Mouse (Mus musculus): Measurements from ENCODE around the gene BC028528.

GRCm38 (mm10) chr3:95904568-95904967 is 12.8 kb upstream of the BC028528 start, which contains the start of gene Car14:
- TF ChIP-seq CTCF (IDR thresholded peaks at IDR 0.05 in 2 of 3, conservative IDR thresholded peaks at IDR 0.05 in 1 of 3; ENCODE audit: control insufficient read depth in 1 of 3, insufficient read depth in 1 of 3, low read depth in 2 of 3, low read length in 3 of 3, poor library complexity in 1 of 3, severe bottlenecking in 1 of 3) (no peak), MAZ (IDR thresholded peaks at IDR 0.05; ENCODE audit: low read depth, low read length) (no peak), E2F4 (IDR thresholded peaks at IDR 0.05; ENCODE audit: borderline replicate concordance, low read depth, low read length) (no peak), TCF12 (IDR thresholded peaks at IDR 0.05; ENCODE audit: low read depth, low read length) (no peak), BHLHE40 (IDR thresholded peaks at IDR 0.05; ENCODE audit: borderline replicate concordance, low read depth, low read length) (no peak), POLR2A (IDR thresholded peaks at IDR 0.05; ENCODE audit: control insufficient read depth in 1 of 2, insufficient read depth in 1 of 2, low read depth in 1 of 2, low read length in 2 of 2, poor library complexity in 1 of 2) (no peak), RCOR1 (IDR thresholded peaks at IDR 0.05; ENCODE audit: low read depth, low read length) (no peak), ZC3H11A (IDR thresholded peaks at IDR 0.05; ENCODE audit: low read depth, low read length) (no peak), ELF1 (IDR thresholded peaks at IDR 0.05; ENCODE audit: low read depth, low read length) (no peak), EP300 (IDR thresholded peaks at IDR 0.05; ENCODE audit: low read depth in 1 of 2, low read length in 2 of 2) (no peak), KAT2A (conservative IDR thresholded peaks at IDR 0.05; ENCODE audit: low read depth, low read length) (no peak), ETS1 (IDR thresholded peaks at IDR 0.05; ENCODE audit: low read depth, low read length) (no peak), SMC3 (IDR thresholded peaks at IDR 0.05; ENCODE audit: low read depth, low read length) (no peak)
